ENCODE assay signal across 9 mouse cellular contexts in genomic region chr9:67299164-67299563, GRCm38 (mm10).
DNase-seq lines count a peak whose midpoint lies in the region; ATAC-seq lines count a peak whose summit lies in the region.
"Had no signal": no experiment of that assay in that cellular context is flagged by ENCODE, and none has a peak within 500 bp of the region (broad histone marks: within the 10 kb centered on the region; RNA-seq: fewer than 3 reads in every experiment).

No protein-coding gene starts in this region.

- DNase-seq in heart, adult 11 months, result peak; percentile 92
- DNase-seq in heart, postnatal 25 days (ENCODE audit: low spot score), result no peak
- DNase-seq in ovary, adult 18-20 months (ENCODE audit: low spot score), result peak; percentile 8
- DNase-seq in ovary, postnatal 14 days (ENCODE audit: low spot score), result no peak
- DNase-seq in lung, adult 18-20 months, result peak; percentile 64 to 77
- DNase-seq: B cell, adult 2 months had no signal

- intact Hi-C loops in heart, postnatal 25 days (cut with DNase I), result no loop called here

- ATAC-seq in megakaryocyte, adult 5-6 weeks (ENCODE audit: poor library complexity, severe bottlenecking), result no peak
- no peak for ATAC-seq in erythroblast, adult 5-6 weeks (replicated peaks; ENCODE audit: low FRiP score, poor library complexity, severe bottlenecking)
- ATAC-seq in CD4-positive, CD25-positive, alpha-beta regulatory T cell, adult 4 months, result no peak

Comparison
In these comparisons a context has a peak if more than half of its experiments do, and no peak if none do; other contexts are left out.
1. DNase-seq: peak in heart, adult 11 months (single experiment), ovary, adult 18-20 months (single experiment) and lung, adult 18-20 months (2 of 2); none in heart, postnatal 25 days (single experiment) and ovary, postnatal 14 days (single experiment).